Mouse (Mus musculus) olfactory bulb, adult 2 months (tissue): Measurements from ENCODE around the gene Abi3bp.

Source experiments
- CTCF ChIP-seq: fragments of 200-500 bp; IDR thresholded peaks from 2 replicates; pipeline ENCODE4 v1.5.1; 2012; ENCODE audit warnings: low read depth, mild to moderate bottlenecking, low read length, moderate library complexity; ENCODE audit not compliant: insufficient read depth
- POLR2A ChIP-seq: fragments of 200-500 bp; IDR thresholded peaks from 2 replicates; pipeline ENCODE4 v1.6.1; 2012; ENCODE audit warnings: mild to moderate bottlenecking, low read depth, low read length, moderate library complexity; ENCODE audit not compliant: insufficient read depth

- TF ChIP-seq POLR2A (no peak), CTCF (no peak)
Observed at GRCm38 (mm10) chr16:56722357-56722756, 244.7 kb downstream of the Abi3bp start.
